Mouse (Mus musculus) midbrain, embryonic 16.5 days (tissue): Measurements from ENCODE around the gene Sipa1l3. TPM values are rescaled to one million over a fixed set of nuclear protein-coding genes. Genes with fewer than 3 reads are reported as not detected.

Experiments used
- ATAC-seq: fragments of 200-750 bp; cut with Nextera tagmentation; 2 replicates; pipeline ENCODE4 v1.8.0; 2017; ENCODE audit warnings: moderate TSS enrichment
- H3K27ac ChIP-seq: fragments of 300-500 bp; sonication (generic); 2 replicates; pipeline ENCODE4 v1.5.1; 2014; ENCODE audit warnings: mild to moderate bottlenecking, low read length, mixed read lengths
- H3K27me3 ChIP-seq: fragments of 300-500 bp; sonication (generic); 2 replicates; pipeline ENCODE4 v1.6.1; 2014; ENCODE audit warnings: low read depth, low read length, mixed read lengths; ENCODE audit not compliant: control insufficient read depth, insufficient read depth
- H3K36me3 ChIP-seq: fragments of 300-500 bp; sonication (generic); 2 replicates; pipeline ENCODE4 v1.6.1; 2014; ENCODE audit warnings: mild to moderate bottlenecking, low read length, moderate library complexity, mixed read lengths; ENCODE audit not compliant: control insufficient read depth, insufficient read depth
- H3K4me1 ChIP-seq: fragments of 300-500 bp; sonication (generic); 2 replicates; pipeline ENCODE4 v1.6.1; 2014; ENCODE audit warnings: mild to moderate bottlenecking, low read length, mixed read lengths; ENCODE audit not compliant: control insufficient read depth, insufficient read depth
- H3K4me2 ChIP-seq: fragments of 300-500 bp; sonication (generic); 2 replicates; pipeline ENCODE4 v1.6.1; 2014; ENCODE audit warnings: mild to moderate bottlenecking, low read length, mixed read lengths
- H3K4me3 ChIP-seq: fragments of 300-500 bp; sonication (generic); 2 replicates; pipeline ENCODE4 v1.5.1; 2014; ENCODE audit warnings: low read depth, mild to moderate bottlenecking, low read length, moderate library complexity, mixed read lengths
- H3K9ac ChIP-seq: fragments of 300-500 bp; sonication (generic); 2 replicates; pipeline ENCODE4 v1.6.1; 2014; ENCODE audit warnings: low read depth, low read length, mixed read lengths
- H3K9me3 ChIP-seq: fragments of 300-500 bp; sonication (generic); replicated peaks from 2 replicates; pipeline ENCODE4 v1.6.1; 2014; ENCODE audit warnings: mild to moderate bottlenecking, low read length, mixed read lengths; ENCODE audit not compliant: control insufficient read depth, poor library complexity, severe bottlenecking
- WGBS: fragments of 180-500 bp; shearing (Covaris S2); extraction: QIAGEN DNeasy Blood & Tissue Kit; methylation state at CpG from one replicate; pipeline ENCODE4 v1.1.7; 2014; 5-methylcytosine and 5-hydroxymethylcytosine counted together
- polyA plus RNA-seq: library from polyadenylated mRNA; unstranded; fragments of >200 nt; fragmentation: Nextera tagmentation; extraction: Ambion mirVana; gene quantifications from 2 replicates; pipeline ENCODE4 v1.2.1, GENCODE M21; 2015

Gene Sipa1l3
- polyA plus RNA-seq, 1 experiment from 2014 or later: 17.3 TPM

GRCm38 (mm10) chr7:29277510-29277909, 240.9 kb downstream of the Sipa1l3 start:
- Histone ChIP-seq H3K4me1 (peaks cover 11% of the 10 kb centered on the region; the same call in 1 of the 2 replicates), H3K4me2 (no peak overlapping the region), H3K4me3 (no peak overlapping the region), H3K36me3 (no peaks in the 10 kb centered on the region), H3K27ac (no peak overlapping the region), H3K9me3 (no peaks in the 10 kb centered on the region), H3K27me3 (peaks cover 5% of the 10 kb centered on the region), H3K9ac (no peak overlapping the region)
- ATAC-seq: no peak
- 91% methylated on average over 4 of the region's 4 CpGs for WGBS

GRCm38 (mm10) chr7:29276715-29277114, 241.7 kb downstream of the Sipa1l3 start:
- H3K27ac ChIP-seq: no peak overlapping the region
- 83% methylated on average over 5 of the region's 5 CpGs for WGBS
- ATAC-seq: no peak

GRCm38 (mm10) chr7:29271687-29272465, 246.6 kb downstream of the Sipa1l3 start:
- Histone ChIP-seq H3K9me3 (no peaks in the 10 kb centered on the region), H3K27me3 (no peaks in the 10 kb centered on the region), H3K9ac (no peak overlapping the region), H3K4me3 (no peak overlapping the region), H3K4me1 (no peaks in the 10 kb centered on the region), H3K27ac (no peak overlapping the region), H3K36me3 (no peaks in the 10 kb centered on the region), H3K4me2 (no peak overlapping the region)
- 78% methylated on average over 8 of the region's 8 CpGs for WGBS
- ATAC-seq: no peak

More at GRCm38 (mm10) chr7:29276715-29277114, 241.7 kb downstream of the Sipa1l3 start:
- Histone ChIP-seq H3K9me3 (no peaks in the 10 kb centered on the region), H3K4me3 (no peak overlapping the region), H3K4me1 (peaks cover 6% of the 10 kb centered on the region; the same call in 1 of the 2 replicates), H3K9ac (no peak overlapping the region), H3K36me3 (no peaks in the 10 kb centered on the region), H3K4me2 (no peak overlapping the region), H3K27me3 (no peaks in the 10 kb centered on the region)

DNA sequence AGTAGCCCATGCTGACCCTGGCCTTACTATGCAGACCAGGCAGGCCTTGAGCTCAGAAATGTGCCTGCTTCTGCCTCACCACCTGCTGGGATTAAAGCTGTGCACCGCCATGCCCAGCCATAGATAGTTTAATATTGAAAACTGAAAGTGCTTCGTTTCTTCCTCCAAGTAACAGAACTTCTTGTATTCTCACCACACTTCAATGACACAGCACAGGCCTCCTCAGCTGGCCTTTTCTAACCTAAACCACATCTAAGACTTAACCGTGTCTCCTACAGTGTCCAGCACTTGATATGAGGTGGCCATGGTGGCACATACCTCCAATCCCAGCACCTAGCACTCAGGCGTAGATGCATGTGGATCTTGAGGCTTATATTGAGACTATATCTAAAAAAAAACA, 248.0 kb downstream of the Sipa1l3 start:
- Histone ChIP-seq H3K27ac (no peak overlapping the region), H3K9me3 (no peaks in the 10 kb centered on the region), H3K4me3 (no peak overlapping the region), H3K4me2 (no peak overlapping the region), H3K4me1 (no peaks in the 10 kb centered on the region), H3K36me3 (no peaks in the 10 kb centered on the region), H3K9ac (no peak overlapping the region), H3K27me3 (no peaks in the 10 kb centered on the region)
- ATAC-seq: no peak
- 84% methylated on average over 4 of the region's 4 CpGs for WGBS

Other genes with a start within 250 kb of the Sipa1l3 start
- gene Spint2, start 236.7 kb downstream of the Sipa1l3 start, polyA plus RNA-seq: 81.2 and 89.7 TPM in 2 replicates
- 2.5 and 2.7 TPM in 2 replicates for gene Ppp1r14a, start 229.3 kb downstream of the Sipa1l3 start, polyA plus RNA-seq
- 223 and 226 TPM in 2 replicates for gene Dpf1, start 214.7 kb downstream of the Sipa1l3 start, polyA plus RNA-seq
- gene Catsperg2, start 208.4 kb upstream of the Sipa1l3 start, polyA plus RNA-seq: 1.0 and 1.1 TPM in 2 replicates
- gene Zfp84, start 249.9 kb upstream of the Sipa1l3 start, polyA plus RNA-seq: 15.4 and 17.6 TPM in 2 replicates